24 mouse cellular contexts compared by ENCODE assay signal in the genomic region with DNA sequence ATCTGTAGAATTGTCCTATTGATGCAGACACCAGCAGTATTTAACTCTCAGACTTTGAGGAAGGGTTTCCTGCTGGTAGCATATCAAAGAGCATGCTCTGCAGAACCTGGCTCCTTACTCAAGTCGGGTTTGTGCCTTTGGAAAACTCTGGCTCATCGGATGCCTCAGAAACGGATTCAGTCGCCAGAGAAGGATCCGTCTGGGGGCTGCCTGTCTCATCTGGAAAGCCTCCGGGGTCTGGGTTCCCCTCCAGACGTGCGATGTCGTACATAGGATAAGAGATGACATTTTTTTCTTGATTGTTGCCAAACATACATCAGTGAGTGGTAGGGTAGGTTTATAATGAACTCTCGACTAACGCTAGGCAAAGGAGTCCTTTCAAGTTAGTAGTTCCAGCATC.
DNase-seq lines count a peak whose midpoint lies in the region; ATAC-seq and TF ChIP-seq lines count a peak whose summit lies in the region.
"Had no signal": no experiment of that assay in that cellular context is flagged by ENCODE, and none has a peak within 500 bp of the region (broad histone marks: within the 10 kb centered on the region; RNA-seq: fewer than 3 reads in every experiment).

No protein-coding gene starts in this region.

- no peak for TF ChIP-seq POLR2A in lung, adult 2 months (IDR thresholded peaks at IDR 0.05; ENCODE audit: borderline replicate concordance, extremely low read depth, low read depth, low read length)

- DNase-seq in heart, adult 11 months, result peak; percentile 87
- peak; percentile 47 for DNase-seq in heart, postnatal 4 days
- DNase-seq in heart, postnatal 36 days, result no peak
- DNase-seq in left cerebral cortex, adult 2 months (ENCODE audit: extremely low spot score in 1 of 2, low spot score in 2 of 2), result no peak
- DNase-seq in left cerebral cortex, postnatal 10 days (ENCODE audit: extremely low spot score in 1 of 2, low spot score in 2 of 2), result no peak
- DNase-seq in lung, adult 2 months, result no peak
- DNase-seq: adrenal gland, postnatal 10 days; adrenal gland, postnatal 36 days; B cell, adult 2 months; cerebellum, adult 18-20 months; cerebellum, adult 9-10 months; cerebellum, postnatal 14 days; gastrocnemius, postnatal 25 days; heart, postnatal 10 days had no signal

- peaks cover 8% of the 10 kb centered on the region for H3K36me3 ChIP-seq in heart, embryonic 11.5 days (ENCODE audit: control insufficient read depth, insufficient read depth, low read length)
- peaks cover 5% of the 10 kb centered on the region for H3K36me3 ChIP-seq in lung, embryonic 16.5 days (ENCODE audit: control insufficient read depth, insufficient read depth, low read length)
- H3K36me3 ChIP-seq: G1E had no signal

- no peak for TF ChIP-seq CTCF in left cerebral cortex, adult 2 months (IDR thresholded peaks at IDR 0.05)
- no peak for TF ChIP-seq CTCF in lung, adult 2 months (IDR thresholded peaks at IDR 0.05; ENCODE audit: insufficient read depth, low read length)

- H3K9ac ChIP-seq in heart, embryonic 11.5 days (ENCODE audit: low read depth, low read length), result no peak overlapping the region
- no peak overlapping the region for H3K9ac ChIP-seq in lung, embryonic 16.5 days (ENCODE audit: low read length)
- H3K9ac ChIP-seq: forebrain, embryonic 13.5 days; hindbrain, embryonic 12.5 days; hindbrain, embryonic 15.5 days had no signal

- no peak overlapping the region for H3K27ac ChIP-seq in heart, embryonic 11.5 days (ENCODE audit: low read depth, low read length)
- peak overlapping the region; percentile 29; the same call in 1 of the 2 replicates for H3K27ac ChIP-seq in left cerebral cortex, adult 2 months
- no peak overlapping the region for H3K27ac ChIP-seq in lung, embryonic 16.5 days (ENCODE audit: low read length)
- H3K27ac ChIP-seq: forebrain, embryonic 10.5 days; forebrain, embryonic 13.5 days; hindbrain, embryonic 12.5 days; hindbrain, embryonic 15.5 days had no signal

- ATAC-seq in heart, embryonic 11.5 days (replicated peaks; ENCODE audit: insufficient number of reproducible peaks, low FRiP score, low TSS enrichment), result no peak
- ATAC-seq in lung, embryonic 16.5 days (ENCODE audit: low read depth), result peak; percentile 44; the same call in 1 of the 2 replicates
- ATAC-seq: forebrain, embryonic 13.5 days; forebrain, embryonic 16.5 days; Patski had no signal

- H3K9me3 ChIP-seq in heart, embryonic 11.5 days (replicated peaks; ENCODE audit: control insufficient read depth, low read length), result no peaks in the 10 kb centered on the region
- no peaks in the 10 kb centered on the region for H3K9me3 ChIP-seq in lung, embryonic 16.5 days (ENCODE audit: control insufficient read depth, low read length)
- H3K9me3 ChIP-seq: forebrain, embryonic 10.5 days; forebrain, embryonic 13.5 days; G1E; hindbrain, embryonic 12.5 days; hindbrain, embryonic 15.5 days had no signal

- H3K4me1 ChIP-seq in heart, embryonic 11.5 days (ENCODE audit: control insufficient read depth, insufficient read depth, low read length), result no peaks in the 10 kb centered on the region
- peaks cover 3% of the 10 kb centered on the region; the same call in 1 of the 2 replicates for H3K4me1 ChIP-seq in lung, embryonic 16.5 days (replicated peaks; ENCODE audit: control insufficient read depth, insufficient read depth, low read length)
- no peaks in the 10 kb centered on the region for H3K4me1 ChIP-seq in lung, adult 2 months (ENCODE audit: control insufficient read depth, insufficient read depth, low read length)
- H3K4me1 ChIP-seq: forebrain, embryonic 10.5 days; forebrain, embryonic 13.5 days; hindbrain, embryonic 12.5 days; hindbrain, embryonic 15.5 days had no signal

- intact Hi-C loops in heart, postnatal 36 days (cut with DNase I), result loop anchor here (2.0 kb wide), 1 partner anchor 15 kb away; no protein-coding TSS in a partner anchor
- intact Hi-C loops in left cerebral cortex, adult 2 months (cut with DNase I), result no loop called here
- intact Hi-C loops in left cerebral cortex, postnatal 10 days (cut with DNase I), result no loop called here

- WGBS in heart, embryonic 11.5 days (ENCODE audit: insufficient replicate concordance), result 77% methylated on average over 11 of the region's 11 CpGs
- WGBS in lung, embryonic 16.5 days, result 59% methylated on average over 11 of the region's 11 CpGs
- 76% methylated on average over 11 of the region's 11 CpGs for WGBS in lung, adult 2 months

- no peak overlapping the region for H3K4me3 ChIP-seq in heart, embryonic 11.5 days (ENCODE audit: low read depth, low read length)
- H3K4me3 ChIP-seq in left cerebral cortex, adult 2 months, result no peak overlapping the region
- H3K4me3 ChIP-seq in lung, embryonic 16.5 days (ENCODE audit: low read length), result no peak overlapping the region
- no peak overlapping the region for H3K4me3 ChIP-seq in lung, adult 2 months (replicated peaks; ENCODE audit: extremely low read depth, low read depth, low read length)
- H3K4me3 ChIP-seq: forebrain, embryonic 10.5 days; forebrain, embryonic 13.5 days; hindbrain, embryonic 12.5 days; hindbrain, embryonic 15.5 days had no signal

- H3K27me3 ChIP-seq in heart, embryonic 11.5 days (ENCODE audit: control insufficient read depth, insufficient read depth, low read length), result no peaks in the 10 kb centered on the region
- H3K27me3 ChIP-seq in lung, embryonic 16.5 days (ENCODE audit: control insufficient read depth, insufficient read depth, low read depth, low read length), result no peaks in the 10 kb centered on the region
- H3K27me3 ChIP-seq: CH12.LX; forebrain, embryonic 13.5 days; hindbrain, embryonic 12.5 days; hindbrain, embryonic 15.5 days; Patski had no signal

- H3K4me2 ChIP-seq in heart, embryonic 11.5 days, result no peak overlapping the region
- H3K4me2 ChIP-seq in lung, embryonic 16.5 days (ENCODE audit: low read depth, low read length), result no peak overlapping the region
- H3K4me2 ChIP-seq: forebrain, embryonic 13.5 days; hindbrain, embryonic 12.5 days; hindbrain, embryonic 15.5 days had no signal

Comparison
In these comparisons a context has a peak if more than half of its experiments do, and no peak if none do; other contexts are left out.
1. DNase-seq: peak in heart, adult 11 months (single experiment) and heart, postnatal 4 days (single experiment); none in heart, postnatal 36 days (0 of 2), left cerebral cortex, adult 2 months (0 of 2), left cerebral cortex, postnatal 10 days (0 of 2) and lung, adult 2 months (single experiment).